Mouse (Mus musculus) testis, postnatal 14 days (tissue): ENCODE results near the gene Ddx4.

Source experiments
- DNase-seq: peaks from one replicate; pipeline ENCODE4 v3.0.0; 2021; ENCODE audit warnings: low spot score

Ddx4 gene

GRCm38 (mm10) chr13:112551641-112552548, 100.4 kb downstream of the Ddx4 start:
- DNase-seq, result no peak
